Mouse (Mus musculus) liver, embryonic 14.5 days (tissue): Measurements from ENCODE around the gene Klrb1b. TPM values are rescaled to one million over a fixed set of nuclear protein-coding genes. Genes with fewer than 3 reads are reported as not detected.

Source experiments
- ATAC-seq: fragments of 200-750 bp; cut with Nextera tagmentation; 2 replicates; pipeline ENCODE4 v1.8.0; 2017; ENCODE audit warnings: moderate number of reproducible peaks, mild to moderate bottlenecking, moderate library complexity; ENCODE audit not compliant: insufficient read depth
- DNase-seq, 3 experiments: peaks; one replicate each; pipeline ENCODE4 v3.0.0-alpha.2; 2012 to 2013; ENCODE audit warnings: low read depth in 3 of 3, low spot score in 3 of 3
- H3K27ac ChIP-seq: fragments of 300-500 bp; sonication (generic); 2 replicates; pipeline ENCODE4 v1.5.1; 2014; ENCODE audit warnings: moderate library complexity, mild to moderate bottlenecking, control low read depth, inconsistent platforms
- H3K27me3 ChIP-seq: fragments of 300-500 bp; sonication (generic); 2 replicates; pipeline ENCODE4 v1.6.1; 2014; ENCODE audit warnings: mild to moderate bottlenecking, low read length, moderate library complexity; ENCODE audit not compliant: control insufficient read depth, insufficient read depth
- H3K36me3 ChIP-seq: fragments of 300-500 bp; sonication (generic); replicated peaks from 2 replicates; pipeline ENCODE4 v1.6.1; 2014; ENCODE audit warnings: low read depth; ENCODE audit not compliant: control insufficient read depth, insufficient read depth
- H3K4me1 ChIP-seq, 2 experiments: fragments of 200-500 bp in 1 of 2; fragments of 300-500 bp in 1 of 2; sonication (generic) in 1 of 2; replicated peaks; 2 replicates each; pipeline ENCODE4 v1.6.1; 2012 to 2014; ENCODE audit warnings: antibody characterized with exemption in 1 of 2, inconsistent platforms in 1 of 2, low read length in 1 of 2; ENCODE audit not compliant: control insufficient read depth in 2 of 2, insufficient read depth in 2 of 2
- H3K4me2 ChIP-seq: fragments of 300-500 bp; sonication (generic); 2 replicates; pipeline ENCODE4 v1.6.1; 2014; ENCODE audit warnings: low read depth, mild to moderate bottlenecking, control low read depth, moderate library complexity
- H3K4me3 ChIP-seq, 2 experiments: fragments of 200-500 bp in 1 of 2; fragments of 300-500 bp in 1 of 2; sonication (generic) in 1 of 2; 2 replicates each; pipeline ENCODE4 v1.5.1; 2012 to 2014; ENCODE audit warnings: low read depth in 2 of 2, low read length in 2 of 2, mild to moderate bottlenecking in 2 of 2, control low read depth in 1 of 2, inconsistent platforms in 1 of 2, moderate library complexity in 1 of 2; ENCODE audit not compliant: insufficient read depth in 1 of 2
- H3K9ac ChIP-seq: fragments of 300-500 bp; sonication (generic); replicated peaks from 2 replicates; pipeline ENCODE4 v1.6.1; 2014; ENCODE audit warnings: mild to moderate bottlenecking, control low read depth, moderate library complexity
- H3K9me3 ChIP-seq: fragments of 300-500 bp; sonication (generic); 2 replicates; pipeline ENCODE4 v1.6.1; 2016; ENCODE audit warnings: low read length, mixed read lengths; ENCODE audit not compliant: control insufficient read depth
- CTCF ChIP-seq: IDR thresholded peaks from 2 replicates; pipeline ENCODE4 v1.5.1; 2016; ENCODE audit warnings: antibody characterized with exemption, low read depth, control low read depth
- EP300 ChIP-seq: IDR thresholded peaks from 2 replicates; pipeline ENCODE4 v1.6.1; 2016; ENCODE audit warnings: antibody characterized with exemption, low read depth
- WGBS: fragments of 180-500 bp; shearing (Covaris S2); extraction: QIAGEN DNeasy Blood & Tissue Kit; methylation state at CpG from one replicate; pipeline ENCODE4 v1.1.7; 2014; ENCODE audit not compliant: insufficient replicate concordance; 5-methylcytosine and 5-hydroxymethylcytosine counted together
- polyA plus RNA-seq, 2 experiments: library from polyadenylated mRNA; depleted of rRNA in 1 of 2; stranded (reverse) in 1 of 2; unstranded in 1 of 2; fragments of >200 nt; fragmentation: Nextera tagmentation in 1 of 2; extraction: Ambion mirVana in 1 of 2; gene quantifications; 2 replicates each; pipeline versions ENCODE4 v1.2.1 to v1.2.3; 2012 to 2014

The Klrb1b gene
- polyA plus RNA-seq, 2 experiments: 0.13 to 0.18 TPM

GRCm38 (mm10) chr6:128855477-128855876 is 29.3 kb upstream of the Klrb1b start:
- no peak for ATAC-seq

GRCm38 (mm10) chr6:128854895-128855294 is 28.8 kb upstream of the Klrb1b start:
- no peak for ATAC-seq
- H3K9me3 ChIP-seq: no peaks in the 10 kb centered on the region
- no peak overlapping the region for H3K27ac ChIP-seq
- H3K9ac ChIP-seq: no peak overlapping the region
- H3K4me1 ChIP-seq: peaks cover 0 to 12% of the 10 kb centered on the region in 2 experiments; a peak in 2 of 4 replicates
- no peaks in the 10 kb centered on the region for H3K27me3 ChIP-seq
- H3K36me3 ChIP-seq: no peaks in the 10 kb centered on the region
- no peak overlapping the region for H3K4me2 ChIP-seq
- no peak overlapping the region for H3K4me3 ChIP-seq
- WGBS: 81% methylated on average over 3 of the region's 3 CpGs
- no peak for DNase-seq
- TF ChIP-seq CTCF: no peak
- TF ChIP-seq EP300: no peak

More at GRCm38 (mm10) chr6:128855477-128855876, 29.3 kb upstream of the Klrb1b start:
- TF ChIP-seq EP300 (no peak), CTCF (no peak)
- Histone ChIP-seq H3K27ac (no peak overlapping the region), H3K36me3 (no peaks in the 10 kb centered on the region), H3K27me3 (no peaks in the 10 kb centered on the region), H3K9me3 (no peaks in the 10 kb centered on the region), H3K4me2 (no peak overlapping the region), H3K4me1 (peaks cover 0 to 12% of the 10 kb centered on the region in 2 experiments; a peak in 2 of 4 replicates), H3K4me3 (no peak overlapping the region), H3K9ac (no peak overlapping the region)
- DNase-seq: no peak
- 41% methylated on average over 1 of the region's 1 CpGs for WGBS

- Histone ChIP-seq H3K9me3 (no peaks in the 10 kb centered on the region), H3K27me3 (no peaks in the 10 kb centered on the region), H3K27ac (no peak overlapping the region), H3K36me3 (no peaks in the 10 kb centered on the region), H3K4me3 (no peak overlapping the region), H3K9ac (no peak overlapping the region), H3K4me2 (no peak overlapping the region), H3K4me1 (peaks cover 0 to 12% of the 10 kb centered on the region in 2 experiments; a peak in 2 of 4 replicates)
- DNase-seq: no peak
- WGBS: 49% methylated on average over 12 of the region's 12 CpGs
- peak; percentile 24; the same call in 1 of the 2 replicates for ATAC-seq
- peak; percentile 71 for TF ChIP-seq CTCF
- no peak for TF ChIP-seq EP300
Measured at GRCm38 (mm10) chr6:128854024-128854820, 28.1 kb upstream of the Klrb1b start.

- Histone ChIP-seq H3K27ac (no peak overlapping the region), H3K36me3 (no peaks in the 10 kb centered on the region), H3K9ac (no peak overlapping the region), H3K4me1 (peaks cover 0 to 12% of the 10 kb centered on the region in 2 experiments; a peak in 2 of 4 replicates), H3K9me3 (no peaks in the 10 kb centered on the region), H3K27me3 (no peaks in the 10 kb centered on the region), H3K4me3 (no peak overlapping the region), H3K4me2 (no peak overlapping the region)
- no peak for TF ChIP-seq EP300
- no peak for DNase-seq
- no peak for ATAC-seq
- WGBS: 28% methylated on average over 3 of the region's 3 CpGs
Measured at GRCm38 (mm10) chr6:128852766-128853165, 26.6 kb upstream of the Klrb1b start.

GRCm38 (mm10) chr6:128851151-128851550 is 25.0 kb upstream of the Klrb1b start:
- ATAC-seq (no peak), DNase-seq (no peak)
- no peak overlapping the region for H3K27ac ChIP-seq
- peaks cover 0 to 12% of the 10 kb centered on the region in 2 experiments; a peak in 2 of 4 replicates for H3K4me1 ChIP-seq
- H3K27me3 ChIP-seq: no peaks in the 10 kb centered on the region
- H3K36me3 ChIP-seq: no peaks in the 10 kb centered on the region
- no peak overlapping the region for H3K4me3 ChIP-seq
- no peak overlapping the region for H3K9ac ChIP-seq
- 45% methylated on average over 2 of the region's 2 CpGs for WGBS
- H3K4me2 ChIP-seq: no peak overlapping the region
- TF ChIP-seq CTCF: no peak
- TF ChIP-seq EP300: no peak
- no peaks in the 10 kb centered on the region for H3K9me3 ChIP-seq
